Mouse (Mus musculus): ENCODE measurements at regions not wholly inside any gene's neighbourhood (a gene's known extent, or its start where the extent isn't known, plus 50 kb on each side); places are given as distances from the start of the nearest gene placed in this dataset.

- no peak for DNase-seq (ENCODE audit: low spot score)
Observed at GRCm38 (mm10) chr1:119119863-119120569, 66.6 kb upstream of the Gli2 start.

- DNase-seq (ENCODE audit: low spot score), result no peak
Observed at GRCm38 (mm10) chr1:119115106-119115674, 61.8 kb upstream of the Gli2 start.

- DNase-seq (ENCODE audit: low spot score), result no peak
Observed at GRCm38 (mm10) chr1:119108578-119108977, 55.2 kb upstream of the Gli2 start.

GRCm38 (mm10) chr1:119106246-119106975, 53.0 kb upstream of the Gli2 start:
- DNase-seq (ENCODE audit: low spot score), result no peak
